Mouse (Mus musculus) midbrain, embryonic 12.5 days (tissue): ENCODE results near the gene Ifna15. TPM values are rescaled to one million over a fixed set of nuclear protein-coding genes. Genes with fewer than 3 reads are reported as not detected.

Experiments used
- polyA plus RNA-seq: library from polyadenylated mRNA; unstranded; fragments of >200 nt; fragmentation: Nextera tagmentation; extraction: Ambion mirVana; gene quantifications from 2 replicates; pipeline ENCODE4 v1.2.1, GENCODE M21; 2016

Gene Ifna15
- polyA plus RNA-seq, 1 experiment from 2014 or later = not detected

Other genes with a start within 250 kb of the Ifna15 start
- gene Hacd4, start 119.3 kb downstream of the Ifna15 start, polyA plus RNA-seq = 3.8 TPM in 2 replicates
- gene Ifnb1, start 35.5 kb downstream of the Ifna15 start, polyA plus RNA-seq = not detected in 2 replicates
- not detected in 2 replicates for gene Ifna14, start 13.6 kb upstream of the Ifna15 start, polyA plus RNA-seq
- not detected in 2 replicates for gene Ifna9, start 34.1 kb upstream of the Ifna15 start, polyA plus RNA-seq
- gene Ifna12, start 45.1 kb upstream of the Ifna15 start, polyA plus RNA-seq = not detected in 2 replicates
- not detected in 2 replicates for gene C87499, start 76.2 kb upstream of the Ifna15 start, polyA plus RNA-seq
- gene Ifna13, start 86.2 kb upstream of the Ifna15 start, polyA plus RNA-seq = not detected in 2 replicates
- gene Ifna16, start 118.7 kb upstream of the Ifna15 start, polyA plus RNA-seq = not detected in 2 replicates
- not detected in 2 replicates for gene Ifna2, start 125.7 kb upstream of the Ifna15 start, polyA plus RNA-seq
- not detected in 2 replicates for gene Ifnab, start 133.1 kb upstream of the Ifna15 start, polyA plus RNA-seq
- gene Gm26566, start 163.6 kb upstream of the Ifna15 start, polyA plus RNA-seq = 1.3 and 2.0 TPM in 2 replicates
- gene Klhl9, start 164.2 kb upstream of the Ifna15 start, polyA plus RNA-seq = 142 and 153 TPM in 2 replicates
- gene Gm13271, start 196.6 kb upstream of the Ifna15 start, polyA plus RNA-seq = not detected in 2 replicates
- gene Gm13283, start 201.9 kb upstream of the Ifna15 start, polyA plus RNA-seq = 0.14 and 0.20 TPM in 2 replicates
- not detected in 2 replicates for gene Gm13290, start 215.6 kb upstream of the Ifna15 start, polyA plus RNA-seq
- not detected in 2 replicates for gene Gm13289, start 218.7 kb upstream of the Ifna15 start, polyA plus RNA-seq
- gene Gm13272, start 221.6 kb upstream of the Ifna15 start, polyA plus RNA-seq = 0.31 TPM in 1 of 2 replicates, not detected in the other
- 0.37 TPM in 1 of 2 replicates, not detected in the other for gene Ifnz, start 223.9 kb upstream of the Ifna15 start, polyA plus RNA-seq
- not detected in 2 replicates for gene Gm13276, start 227.5 kb upstream of the Ifna15 start, polyA plus RNA-seq
- gene Gm13277, start 230.4 kb upstream of the Ifna15 start, polyA plus RNA-seq = not detected in 2 replicates
- not detected in 2 replicates for gene Gm13278, start 233.3 kb upstream of the Ifna15 start, polyA plus RNA-seq
- gene Gm13275, start 236.2 kb upstream of the Ifna15 start, polyA plus RNA-seq = not detected in 2 replicates
- not detected in 2 replicates for gene Gm13279, start 239.2 kb upstream of the Ifna15 start, polyA plus RNA-seq
- gene Gm13285, start 241.4 kb upstream of the Ifna15 start, polyA plus RNA-seq = 0.83 TPM in 1 of 2 replicates, not detected in the other
- gene Gm13287, start 245.0 kb upstream of the Ifna15 start, polyA plus RNA-seq = not detected in 2 replicates
- gene Gm13288, start 247.3 kb upstream of the Ifna15 start, polyA plus RNA-seq = not detected in 2 replicates